Mouse (Mus musculus): ENCODE measurements around the gene Ctsl. TPM values are rescaled to one million over a fixed set of nuclear protein-coding genes. Genes with fewer than 3 reads are reported as not detected.

Ctsl gene
- polyA plus RNA-seq, 1 experiment from 2014 or later: 148 TPM

- Histone ChIP-seq H3K4me1 (ENCODE audit: control insufficient read depth, insufficient read depth, low read length) (no peaks in the 10 kb centered on the region), H3K36me3 (ENCODE audit: control insufficient read depth, insufficient read depth, low read length) (no peaks in the 10 kb centered on the region), H3K27ac (ENCODE audit: low read depth, low read length) (no peak overlapping the region), H3K9me3 (ENCODE audit: control insufficient read depth, low read length) (no peaks in the 10 kb centered on the region), H3K9ac (ENCODE audit: low read length) (no peak overlapping the region), H3K4me3 (ENCODE audit: low read depth, low read length) (no peak overlapping the region), H3K27me3 (ENCODE audit: control insufficient read depth, insufficient read depth, low read length) (no peaks in the 10 kb centered on the region), H3K4me2 (ENCODE audit: low read depth) (no peak overlapping the region)
- 89% methylated on average over 8 of the region's 8 CpGs for whole genome bisulfite sequencing
- DNase-seq (ENCODE audit: low spot score) (no peak), ATAC-seq (ENCODE audit: insufficient read depth, low FRiP score, low TSS enrichment) (no peak)
Measured at GRCm38 (mm10) chr13:64402951-64403460, 32.3 kb upstream of the Ctsl start.

- 89% methylated on average over 10 of the region's 10 CpGs for WGBS
- Histone ChIP-seq H3K9me3 (ENCODE audit: control insufficient read depth, low read length) (no peaks in the 10 kb centered on the region), H3K36me3 (ENCODE audit: control insufficient read depth, insufficient read depth, low read length) (no peaks in the 10 kb centered on the region), H3K4me2 (ENCODE audit: low read depth) (no peak overlapping the region), H3K4me3 (ENCODE audit: low read depth, low read length) (no peak overlapping the region), H3K4me1 (ENCODE audit: control insufficient read depth, insufficient read depth, low read length) (no peaks in the 10 kb centered on the region), H3K27ac (ENCODE audit: low read depth, low read length) (no peak overlapping the region), H3K9ac (ENCODE audit: low read length) (no peak overlapping the region), H3K27me3 (ENCODE audit: control insufficient read depth, insufficient read depth, low read length) (no peaks in the 10 kb centered on the region)
- no peak for DNase-seq (ENCODE audit: low spot score)
- ATAC-seq (ENCODE audit: insufficient read depth, low FRiP score, low TSS enrichment): no peak
Measured at GRCm38 (mm10) chr13:64402504-64402949, 31.8 kb upstream of the Ctsl start.

DNA sequence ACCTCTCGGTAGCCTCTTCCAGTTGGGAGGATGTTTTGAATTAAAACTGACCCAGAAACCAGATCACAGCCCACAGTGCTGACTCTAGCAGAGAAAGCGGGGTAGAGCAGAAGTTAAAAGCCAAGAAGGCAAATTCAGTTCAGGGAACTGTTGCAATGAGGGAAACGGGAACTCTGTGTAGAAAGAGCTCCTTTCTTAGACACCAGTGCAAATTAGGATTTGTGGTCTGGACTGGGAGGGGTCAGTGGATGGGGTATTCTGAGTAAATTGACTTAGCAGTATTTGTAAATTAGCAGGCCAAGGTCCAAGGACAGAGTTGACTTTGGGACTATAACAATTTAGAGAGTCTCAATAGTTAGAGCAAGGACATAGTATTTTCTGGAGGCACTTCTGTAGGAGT, 31.3 kb upstream of the Ctsl start:
- 72% methylated on average over 3 of the region's 3 CpGs for WGBS
- Histone ChIP-seq H3K4me2 (ENCODE audit: low read depth) (no peak overlapping the region), H3K4me3 (ENCODE audit: low read depth, low read length) (no peak overlapping the region), H3K9me3 (ENCODE audit: control insufficient read depth, low read length) (no peaks in the 10 kb centered on the region), H3K27me3 (ENCODE audit: control insufficient read depth, insufficient read depth, low read length) (no peaks in the 10 kb centered on the region), H3K36me3 (ENCODE audit: control insufficient read depth, insufficient read depth, low read length) (no peaks in the 10 kb centered on the region), H3K9ac (ENCODE audit: low read length) (no peak overlapping the region), H3K27ac (ENCODE audit: low read depth, low read length) (no peak overlapping the region), H3K4me1 (ENCODE audit: control insufficient read depth, insufficient read depth, low read length) (no peaks in the 10 kb centered on the region)
- ATAC-seq (ENCODE audit: insufficient read depth, low FRiP score, low TSS enrichment) (no peak), DNase-seq (ENCODE audit: low spot score) (no peak)

DNA sequence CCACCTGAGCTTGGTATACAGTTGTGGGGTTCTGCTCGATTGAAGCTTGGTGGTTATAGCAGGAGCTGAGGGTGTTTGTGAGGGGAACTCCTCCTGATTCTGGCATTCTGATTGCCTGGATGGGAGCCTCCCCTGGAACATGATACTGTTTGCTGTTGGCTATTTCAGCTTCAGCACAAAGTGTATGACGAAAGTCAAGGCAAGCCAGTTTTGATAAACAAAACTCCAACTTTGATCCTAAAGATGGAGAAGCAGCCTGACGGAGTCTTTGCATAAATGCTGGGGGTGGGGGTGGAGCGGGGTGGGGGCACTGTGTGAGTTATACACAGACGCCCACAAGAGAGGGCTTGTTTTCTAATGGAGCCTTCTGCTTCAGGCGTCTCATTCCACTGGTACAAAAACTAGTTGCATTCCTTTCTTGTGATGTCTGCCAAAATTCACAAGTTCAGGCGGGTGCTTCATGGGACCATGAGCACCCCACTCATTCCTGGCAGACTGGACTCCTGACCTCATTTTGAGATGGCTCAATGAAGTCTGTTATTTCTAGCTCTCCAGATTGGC, 30.2 kb upstream of the Ctsl start:
- ATAC-seq (ENCODE audit: insufficient read depth, low FRiP score, low TSS enrichment) (no peak), DNase-seq (ENCODE audit: low spot score) (no peak)
- 62% methylated on average over 7 of the region's 7 CpGs for WGBS
- no peaks in the 10 kb centered on the region for H3K9me3 ChIP-seq (ENCODE audit: control insufficient read depth, low read length)
- H3K27ac ChIP-seq (ENCODE audit: low read depth, low read length): no peak overlapping the region
- H3K27me3 ChIP-seq (ENCODE audit: control insufficient read depth, insufficient read depth, low read length): no peaks in the 10 kb centered on the region
- no peaks in the 10 kb centered on the region for H3K4me1 ChIP-seq (ENCODE audit: control insufficient read depth, insufficient read depth, low read length)
- H3K36me3 ChIP-seq (ENCODE audit: control insufficient read depth, insufficient read depth, low read length): no peaks in the 10 kb centered on the region
- H3K4me2 ChIP-seq (ENCODE audit: low read depth): no peak overlapping the region
- H3K9ac ChIP-seq (ENCODE audit: low read length): no peak overlapping the region
- H3K4me3 ChIP-seq (ENCODE audit: low read depth, low read length): no peak overlapping the region

GRCm38 (mm10) chr13:64399906-64400305, 29.2 kb upstream of the Ctsl start:
- H3K27ac ChIP-seq (ENCODE audit: low read depth, low read length): no peak overlapping the region
- no peaks in the 10 kb centered on the region for H3K36me3 ChIP-seq (ENCODE audit: control insufficient read depth, insufficient read depth, low read length)
- ATAC-seq (ENCODE audit: insufficient read depth, low FRiP score, low TSS enrichment) (no peak), DNase-seq (ENCODE audit: low spot score) (no peak)
- WGBS: 89% methylated on average over 3 of the region's 3 CpGs
- H3K4me2 ChIP-seq (ENCODE audit: low read depth): no peak overlapping the region
- H3K4me3 ChIP-seq (ENCODE audit: low read depth, low read length): no peak overlapping the region
- H3K9me3 ChIP-seq (ENCODE audit: control insufficient read depth, low read length): no peaks in the 10 kb centered on the region
- no peaks in the 10 kb centered on the region for H3K4me1 ChIP-seq (ENCODE audit: control insufficient read depth, insufficient read depth, low read length)
- no peak overlapping the region for H3K9ac ChIP-seq (ENCODE audit: low read length)
- no peaks in the 10 kb centered on the region for H3K27me3 ChIP-seq (ENCODE audit: control insufficient read depth, insufficient read depth, low read length)

DNA sequence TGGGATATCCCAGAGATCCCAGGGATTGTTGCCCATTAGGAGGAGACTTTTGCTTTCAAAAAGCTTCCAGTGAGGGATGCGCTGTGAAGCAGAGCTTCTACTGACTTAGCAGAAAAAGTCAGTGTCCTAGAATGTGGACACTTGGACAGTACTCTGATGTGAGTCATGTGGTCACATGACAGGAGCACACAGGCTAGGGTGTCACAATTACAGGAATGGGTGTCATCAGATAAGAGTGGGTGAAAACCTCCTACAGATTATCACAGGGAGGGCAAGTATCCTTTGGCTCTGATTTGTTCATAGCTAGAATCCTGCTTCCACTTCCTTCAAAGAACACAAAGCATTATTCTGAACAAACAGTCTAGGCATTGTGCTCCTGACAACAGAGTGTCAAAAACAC, 27.4 kb upstream of the Ctsl start:
- Histone ChIP-seq H3K9ac (ENCODE audit: low read length) (no peak overlapping the region), H3K36me3 (ENCODE audit: control insufficient read depth, insufficient read depth, low read length) (no peaks in the 10 kb centered on the region), H3K4me1 (ENCODE audit: control insufficient read depth, insufficient read depth, low read length) (no peaks in the 10 kb centered on the region), H3K4me3 (ENCODE audit: low read depth, low read length) (no peak overlapping the region), H3K27ac (ENCODE audit: low read depth, low read length) (no peak overlapping the region), H3K9me3 (ENCODE audit: control insufficient read depth, low read length) (no peaks in the 10 kb centered on the region), H3K27me3 (ENCODE audit: control insufficient read depth, insufficient read depth, low read length) (no peaks in the 10 kb centered on the region), H3K4me2 (ENCODE audit: low read depth) (no peak overlapping the region)
- ATAC-seq (ENCODE audit: insufficient read depth, low FRiP score, low TSS enrichment) (no peak), DNase-seq (ENCODE audit: low spot score) (no peak)
- WGBS: 97% methylated on average over 1 of the region's 1 CpGs

DNA sequence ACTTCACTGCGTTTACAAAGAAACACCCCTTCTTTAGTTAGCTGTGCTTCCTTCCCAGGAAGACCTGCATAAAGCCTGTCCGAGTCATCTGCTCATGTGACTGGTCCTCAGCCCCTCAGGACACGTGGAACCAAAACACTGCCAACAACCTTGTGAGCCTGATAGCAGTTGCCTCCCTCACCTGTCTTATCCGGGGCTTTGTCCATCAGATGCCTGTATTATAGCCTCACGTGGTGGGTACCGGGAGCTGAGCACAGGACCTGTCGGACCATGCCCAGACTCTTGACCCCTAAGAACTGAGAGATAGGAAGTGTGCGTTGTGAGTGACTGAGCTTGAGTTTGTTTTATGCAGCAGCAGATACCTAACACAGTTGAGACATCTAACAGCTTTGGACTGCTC, 26.3 kb upstream of the Ctsl start:
- H3K9me3 ChIP-seq (ENCODE audit: control insufficient read depth, low read length): no peaks in the 10 kb centered on the region
- no peaks in the 10 kb centered on the region for H3K36me3 ChIP-seq (ENCODE audit: control insufficient read depth, insufficient read depth, low read length)
- no peak for ATAC-seq (ENCODE audit: insufficient read depth, low FRiP score, low TSS enrichment)
- no peak overlapping the region for H3K4me2 ChIP-seq (ENCODE audit: low read depth)
- DNase-seq (ENCODE audit: low spot score): no peak
- no peaks in the 10 kb centered on the region for H3K27me3 ChIP-seq (ENCODE audit: control insufficient read depth, insufficient read depth, low read length)
- no peaks in the 10 kb centered on the region for H3K4me1 ChIP-seq (ENCODE audit: control insufficient read depth, insufficient read depth, low read length)
- no peak overlapping the region for H3K9ac ChIP-seq (ENCODE audit: low read length)
- H3K27ac ChIP-seq (ENCODE audit: low read depth, low read length): no peak overlapping the region
- WGBS: 79% methylated on average over 8 of the region's 8 CpGs
- no peak overlapping the region for H3K4me3 ChIP-seq (ENCODE audit: low read depth, low read length)

DNA sequence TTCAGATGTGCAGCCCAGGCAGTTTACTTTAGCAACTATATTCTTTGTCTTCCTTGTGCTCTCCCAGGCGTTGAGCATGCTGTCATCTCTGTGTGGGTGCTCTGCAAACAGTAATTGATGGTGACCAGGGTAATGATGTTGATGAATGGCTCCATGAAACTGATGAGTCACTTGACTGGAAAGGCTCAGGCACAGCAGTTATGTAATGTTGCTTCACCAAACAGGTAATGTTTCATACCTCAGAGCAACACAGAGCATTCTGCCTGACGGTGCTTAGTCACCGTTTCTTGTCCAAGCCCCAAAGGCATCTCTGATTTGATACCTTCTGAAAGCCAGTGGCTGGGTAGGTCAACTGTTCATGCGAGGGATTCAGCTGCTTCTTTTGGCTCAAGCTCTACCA, 17.7 kb upstream of the Ctsl start:
- H3K4me3 ChIP-seq (ENCODE audit: low read depth, low read length): no peak overlapping the region
- DNase-seq (ENCODE audit: low spot score) (no peak), ATAC-seq (ENCODE audit: insufficient read depth, low FRiP score, low TSS enrichment) (no peak)
- H3K27ac ChIP-seq (ENCODE audit: low read depth, low read length): no peak overlapping the region
- no peaks in the 10 kb centered on the region for H3K27me3 ChIP-seq (ENCODE audit: control insufficient read depth, insufficient read depth, low read length)
- no peaks in the 10 kb centered on the region for H3K36me3 ChIP-seq (ENCODE audit: control insufficient read depth, insufficient read depth, low read length)
- H3K9ac ChIP-seq (ENCODE audit: low read length): no peak overlapping the region
- WGBS: 81% methylated on average over 4 of the region's 4 CpGs
- H3K9me3 ChIP-seq (ENCODE audit: control insufficient read depth, low read length): no peaks in the 10 kb centered on the region
- H3K4me2 ChIP-seq (ENCODE audit: low read depth): no peak overlapping the region
- H3K4me1 ChIP-seq (ENCODE audit: control insufficient read depth, insufficient read depth, low read length): no peaks in the 10 kb centered on the region

GRCm38 (mm10) chr13:64386048-64386447, 15.4 kb upstream of the Ctsl start:
- DNase-seq (ENCODE audit: low spot score): no peak
- no peak overlapping the region for H3K4me3 ChIP-seq (ENCODE audit: low read depth, low read length)
- no peak overlapping the region for H3K4me2 ChIP-seq (ENCODE audit: low read depth)

More at GRCm38 (mm10) chr13:64386048-64386447, 15.4 kb upstream of the Ctsl start:
- Histone ChIP-seq H3K27me3 (ENCODE audit: control insufficient read depth, insufficient read depth, low read length) (no peaks in the 10 kb centered on the region), H3K36me3 (ENCODE audit: control insufficient read depth, insufficient read depth, low read length) (no peaks in the 10 kb centered on the region), H3K9ac (ENCODE audit: low read length) (no peak overlapping the region), H3K4me1 (ENCODE audit: control insufficient read depth, insufficient read depth, low read length) (no peaks in the 10 kb centered on the region), H3K9me3 (ENCODE audit: control insufficient read depth, low read length) (no peaks in the 10 kb centered on the region), H3K27ac (ENCODE audit: low read depth, low read length) (no peak overlapping the region)
- ATAC-seq (ENCODE audit: insufficient read depth, low FRiP score, low TSS enrichment): no peak
- WGBS: 47% methylated on average over 2 of the region's 2 CpGs

Data from neural tube, embryonic 11.5 days (tissue).